Mouse (Mus musculus) cerebellum, postnatal 14 days (tissue): ENCODE results near the gene Mmd2.

ENCODE experiments used
- DNase-seq, 2 experiments: peaks; one replicate each; pipeline ENCODE4 v3.0.0; 2021; ENCODE audit warnings: mixed read lengths in 2 of 2

Mmd2 gene

GRCm38 (mm10) chr5:142545014-142545795 is 63.4 kb downstream of the Mmd2 start:
- DNase-seq: no peak

- no peak for DNase-seq
These were observed 71.3 kb downstream of the Mmd2 start for GRCm38 (mm10) chr5:142537286-142537685.

GRCm38 (mm10) chr5:142535388-142535787 is 73.2 kb downstream of the Mmd2 start:
- DNase-seq: no peak

- DNase-seq: no peak
These were observed 78.7 kb downstream of the Mmd2 start, which contains the start of gene Papolb for GRCm38 (mm10) chr5:142529915-142530314. Gene Papolb (minus strand): TSS chr5:142530076.

GRCm38 (mm10) chr5:142524711-142525464 is 83.7 kb downstream of the Mmd2 start:
- peak; percentile 72 to 75 for DNase-seq

GRCm38 (mm10) chr5:142521195-142521866 is 87.3 kb downstream of the Mmd2 start:
- DNase-seq: no peak

- no peak for DNase-seq
These were observed 88.2 kb downstream of the Mmd2 start for GRCm38 (mm10) chr5:142520360-142520759.

GRCm38 (mm10) chr5:142518973-142519372 is 89.6 kb downstream of the Mmd2 start:
- DNase-seq: no peak
